18 mouse cellular contexts compared by ENCODE assay signal in genomic region chr5:106502684-106503545, GRCm38 (mm10). TPM values are rescaled to one million over a fixed set of nuclear protein-coding genes. Genes with fewer than 3 reads are reported as not detected.
A peak's percentile ranks its signal among the peaks of the same experiment; 100 is the strongest.
DNase-seq lines count a peak whose midpoint lies in the region; ATAC-seq lines count a peak whose summit lies in the region.
"Had no signal": no experiment of that assay in that cellular context is flagged by ENCODE, and none has a peak within 500 bp of the region (broad histone marks: within the 10 kb centered on the region; RNA-seq: fewer than 3 reads in every experiment).

No protein-coding gene starts in this region.

- no peak overlapping the region for H3K27ac ChIP-seq in lung, embryonic 15.5 days
- no peak overlapping the region for H3K27ac ChIP-seq in hindbrain, embryonic 14.5 days
- H3K27ac ChIP-seq in midbrain, embryonic 14.5 days (replicated peaks; ENCODE audit: low read depth, low read length) = no peak overlapping the region
- H3K27ac ChIP-seq: embryonic facial prominence, embryonic 12.5 days; limb, embryonic 15.5 days had no signal

- H3K4me3 ChIP-seq in lung, embryonic 15.5 days = no peak overlapping the region
- no peak overlapping the region for H3K4me3 ChIP-seq in hindbrain, embryonic 14.5 days (replicated peaks; ENCODE audit: low read length)
- H3K4me3 ChIP-seq in midbrain, embryonic 14.5 days (replicated peaks; ENCODE audit: low read depth, low read length) = no peak overlapping the region
- H3K4me3 ChIP-seq: embryonic facial prominence, embryonic 12.5 days; limb, embryonic 15.5 days had no signal

- no peak overlapping the region for H3K4me2 ChIP-seq in lung, embryonic 15.5 days
- no peak overlapping the region for H3K4me2 ChIP-seq in hindbrain, embryonic 14.5 days (replicated peaks)
- H3K4me2 ChIP-seq in midbrain, embryonic 14.5 days (ENCODE audit: low read length) = no peak overlapping the region
- H3K4me2 ChIP-seq: embryonic facial prominence, embryonic 12.5 days; limb, embryonic 15.5 days had no signal

- H3K4me1 ChIP-seq in lung, embryonic 15.5 days = no peaks in the 10 kb centered on the region
- H3K4me1 ChIP-seq in hindbrain, embryonic 14.5 days (replicated peaks; ENCODE audit: control insufficient read depth, insufficient read depth, low read length) = peaks cover 8% of the 10 kb centered on the region; the same call in 1 of the 2 replicates
- H3K4me1 ChIP-seq in midbrain, embryonic 14.5 days (ENCODE audit: control insufficient read depth, insufficient read depth, low read length) = peaks cover 8% of the 10 kb centered on the region
- H3K4me1 ChIP-seq: embryonic facial prominence, embryonic 12.5 days; limb, embryonic 15.5 days had no signal

- no peaks in the 10 kb centered on the region for H3K36me3 ChIP-seq in lung, embryonic 15.5 days
- no peaks in the 10 kb centered on the region for H3K36me3 ChIP-seq in hindbrain, embryonic 14.5 days (replicated peaks; ENCODE audit: control insufficient read depth, insufficient read depth)
- no peaks in the 10 kb centered on the region for H3K36me3 ChIP-seq in midbrain, embryonic 14.5 days (ENCODE audit: control insufficient read depth, insufficient read depth, low read length)
- H3K36me3 ChIP-seq: embryonic facial prominence, embryonic 12.5 days; limb, embryonic 15.5 days had no signal

- peak; percentile 19; the same call in 1 of the 2 replicates for ATAC-seq in lung, embryonic 15.5 days (ENCODE audit: borderline replicate concordance, extremely low read depth, low FRiP score, low TSS enrichment)
- ATAC-seq in hindbrain, embryonic 14.5 days (ENCODE audit: low FRiP score) = peak; percentile 46; the same call in 1 of the 2 replicates
- ATAC-seq in midbrain, embryonic 14.5 days (ENCODE audit: low FRiP score, low TSS enrichment) = peak; percentile 55

- no peaks in the 10 kb centered on the region for H3K27me3 ChIP-seq in lung, embryonic 15.5 days
- H3K27me3 ChIP-seq in hindbrain, embryonic 14.5 days (ENCODE audit: control insufficient read depth, insufficient read depth, low read length) = no peaks in the 10 kb centered on the region
- H3K27me3 ChIP-seq in midbrain, embryonic 14.5 days (ENCODE audit: control insufficient read depth, insufficient read depth, low read length) = no peaks in the 10 kb centered on the region
- H3K27me3 ChIP-seq: embryonic facial prominence, embryonic 12.5 days; limb, embryonic 15.5 days had no signal

- DNase-seq in lung, postnatal 25 days (ENCODE audit: low spot score) = no peak
- no peak for DNase-seq in hindbrain, embryonic 14.5 days (ENCODE audit: low spot score)
- peak; percentile 31 for DNase-seq in midbrain, embryonic 14.5 days
- DNase-seq in cerebellum, adult 8-10 months = no peak
- DNase-seq in spleen, postnatal 36 days (ENCODE audit: low spot score in 2 of 2) = no peak
- DNase-seq in kidney, postnatal 14 days = no peak
- no peak for DNase-seq in kidney, adult 9 months
- DNase-seq: adrenal gland, postnatal 25 days; cerebellum, adult 18-20 months; gastrocnemius, postnatal 25 days; kidney, postnatal 10 days; layer of hippocampus, postnatal 36 days had no signal

- WGBS in lung, embryonic 15.5 days = 49% methylated on average over 12 of the region's 12 CpGs
- WGBS in hindbrain, embryonic 14.5 days = 26% methylated on average over 12 of the region's 12 CpGs
- WGBS in midbrain, embryonic 14.5 days = 37% methylated on average over 12 of the region's 12 CpGs

- H3K9ac ChIP-seq in lung, embryonic 15.5 days = no peak overlapping the region
- no peak overlapping the region for H3K9ac ChIP-seq in hindbrain, embryonic 14.5 days
- no peak overlapping the region for H3K9ac ChIP-seq in midbrain, embryonic 14.5 days (replicated peaks; ENCODE audit: low read length)
- H3K9ac ChIP-seq: embryonic facial prominence, embryonic 12.5 days; limb, embryonic 15.5 days had no signal

- H3K9me3 ChIP-seq in lung, embryonic 15.5 days = no peaks in the 10 kb centered on the region
- no peaks in the 10 kb centered on the region for H3K9me3 ChIP-seq in hindbrain, embryonic 14.5 days (ENCODE audit: control insufficient read depth, low read length)
- H3K9me3 ChIP-seq in midbrain, embryonic 14.5 days (ENCODE audit: control insufficient read depth, low read length) = no peaks in the 10 kb centered on the region
- H3K9me3 ChIP-seq: embryonic facial prominence, embryonic 12.5 days; limb, embryonic 15.5 days had no signal

RNA-seq across cellular contexts. Expression of gene Barhl2, which starts 44.9 kb away (rescaled TPM):
- polyA plus RNA-seq in lung, embryonic 15.5 days (2015; fragmentation: Nextera tagmentation; extraction: Ambion mirVana) = not detected in 2 replicates
- polyA plus RNA-seq in hindbrain, embryonic 14.5 days (2014; fragmentation: Nextera tagmentation; extraction: Ambion mirVana) = 1.1 and 2.3 TPM in 2 replicates
- 12.2 and 14.4 TPM in 2 replicates for polyA plus RNA-seq in midbrain, embryonic 14.5 days (2014; fragmentation: Nextera tagmentation; extraction: Ambion mirVana)
- polyA plus RNA-seq: embryonic facial prominence, embryonic 12.5 days; heart, embryonic 14.5 days; limb, embryonic 15.5 days; lung, embryonic 16.5 days; spleen, adult 2 months had no signal
